Mouse (Mus musculus) ovary, postnatal 10 days (tissue): ENCODE measurements at regions not wholly inside any gene's neighbourhood (a gene's known extent, or its start where the extent isn't known, plus 50 kb on each side); places are given as distances from the start of the nearest gene placed in this dataset.

Experiments
- DNase-seq: peaks from one replicate; pipeline ENCODE4 v3.0.0; 2022; ENCODE audit warnings: low spot score

DNA sequence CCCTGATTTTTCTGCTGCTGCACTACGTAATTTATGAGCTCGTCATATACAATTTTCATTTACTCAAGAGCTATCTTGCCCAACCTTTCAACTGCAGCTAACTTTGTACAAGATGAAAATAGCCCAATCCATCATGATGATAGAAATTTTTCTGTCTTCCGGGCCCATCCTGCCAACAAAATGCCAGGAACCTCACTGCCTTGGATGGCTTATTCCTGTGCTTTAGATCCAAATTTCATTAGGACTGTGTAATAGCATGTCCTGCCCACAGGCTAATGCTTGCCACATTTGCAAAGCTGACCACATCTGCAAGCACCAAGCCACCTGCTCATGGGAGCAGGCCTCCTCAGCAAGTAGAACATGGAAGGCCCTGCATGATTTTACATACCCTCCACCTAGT lies 105.7 kb upstream of the Rgma start:
- no peak for DNase-seq

DNA sequence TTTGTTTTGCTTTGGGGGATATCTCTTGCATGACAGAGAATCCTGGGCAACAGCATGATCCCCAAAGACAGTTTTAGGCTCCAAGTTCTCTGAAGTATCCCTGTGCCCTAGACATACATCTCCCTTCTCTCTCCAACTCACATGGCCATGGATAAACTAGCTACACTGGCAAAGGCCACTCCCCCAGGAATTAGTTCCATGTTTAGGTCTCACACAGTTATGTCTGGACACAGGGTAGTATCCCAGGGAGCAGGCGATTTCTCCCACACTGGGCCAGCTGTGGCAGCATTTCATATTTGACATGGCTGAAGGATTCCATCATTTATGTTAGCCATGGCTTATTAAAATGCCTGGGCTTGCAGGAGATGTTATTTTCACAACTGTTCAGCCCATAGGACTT lies 102.5 kb upstream of the Rgma start:
- no peak for DNase-seq

DNA sequence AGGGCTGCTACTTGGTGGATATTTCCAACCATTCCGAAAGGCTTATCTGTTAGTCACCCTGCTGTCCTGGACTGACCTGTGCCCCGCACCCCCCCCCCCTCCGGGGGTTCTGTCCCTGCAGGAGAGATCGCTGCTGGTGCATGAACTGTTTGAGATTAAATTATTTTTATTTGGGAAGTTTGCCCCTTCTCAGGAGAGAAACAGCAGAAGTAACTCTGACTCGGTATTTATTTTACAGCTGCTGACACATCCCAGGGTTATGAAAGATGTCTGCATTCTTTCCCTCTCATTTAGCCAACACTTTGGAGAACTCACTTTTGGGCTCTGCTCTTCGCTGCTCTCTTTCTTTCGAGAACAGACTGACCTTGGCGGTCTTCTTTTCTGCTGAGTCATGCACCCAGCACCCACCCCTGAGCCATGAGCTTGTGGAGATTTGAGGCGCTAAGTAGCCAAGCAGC lies 99.5 kb upstream of the Rgma start:
- no peak for DNase-seq

DNA sequence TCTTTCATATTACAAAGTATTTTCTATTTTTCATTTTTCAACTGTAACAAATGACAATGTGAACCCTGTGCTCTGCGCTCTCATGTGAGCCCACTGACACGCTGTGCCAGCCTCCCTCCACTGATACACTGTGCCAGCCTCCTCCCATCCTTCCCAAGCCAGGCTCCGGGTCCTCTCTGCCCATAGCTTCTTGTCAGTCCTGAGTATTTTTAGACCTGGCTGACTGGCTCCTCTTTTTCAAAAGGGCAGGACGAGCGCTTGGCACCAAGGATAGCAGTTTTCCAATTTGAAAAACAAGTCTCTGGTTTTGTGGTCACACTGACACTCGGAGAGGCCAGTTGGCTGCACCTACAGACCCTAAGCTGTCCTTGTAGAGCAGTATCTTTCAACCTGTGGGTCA lies 96.7 kb upstream of the Rgma start:
- DNase-seq = no peak

DNA sequence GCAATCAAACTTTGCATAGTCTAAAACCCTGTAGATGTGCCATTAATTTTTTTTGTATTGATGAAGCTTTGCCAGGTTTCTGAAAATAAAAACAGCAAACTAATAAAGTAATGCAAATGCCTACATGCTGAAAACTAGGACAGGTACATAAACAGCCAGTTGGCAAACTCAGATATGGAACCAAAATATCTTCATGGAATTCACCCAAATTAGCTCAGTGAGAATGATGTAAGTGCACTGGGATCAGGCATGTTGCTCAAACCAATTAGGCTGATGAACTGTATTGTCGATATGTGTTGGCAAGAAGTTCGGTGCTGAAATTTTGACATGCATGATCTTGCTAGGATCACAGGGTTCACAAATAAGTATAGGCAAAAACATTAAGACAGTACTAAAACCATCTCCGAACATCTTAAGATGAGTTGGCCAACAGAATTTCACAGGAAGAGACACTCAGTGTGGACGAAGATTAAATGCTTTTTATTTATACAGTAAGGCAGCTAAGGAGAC lies 95.3 kb upstream of the Rgma start:
- DNase-seq = no peak

DNA sequence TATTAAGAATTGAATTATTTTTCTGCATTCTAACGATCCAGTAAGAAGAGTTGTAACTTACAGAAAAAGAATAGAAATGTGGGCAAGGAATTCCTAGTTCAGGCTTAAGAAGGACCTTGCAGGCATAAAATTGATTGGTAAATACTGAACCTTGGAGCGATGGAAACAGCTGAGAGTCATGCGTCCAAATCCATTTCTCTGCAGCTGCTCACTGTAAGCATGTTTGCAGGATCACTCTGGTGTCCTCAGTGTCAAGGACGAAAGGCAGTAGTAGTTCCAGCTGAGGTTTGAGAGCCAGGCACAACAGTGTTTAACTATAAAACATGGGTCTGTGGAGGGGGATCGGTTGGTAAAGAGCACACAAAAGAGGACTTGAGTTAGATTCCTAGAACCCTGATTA lies 89.1 kb upstream of the Rgma start:
- no peak for DNase-seq

DNA sequence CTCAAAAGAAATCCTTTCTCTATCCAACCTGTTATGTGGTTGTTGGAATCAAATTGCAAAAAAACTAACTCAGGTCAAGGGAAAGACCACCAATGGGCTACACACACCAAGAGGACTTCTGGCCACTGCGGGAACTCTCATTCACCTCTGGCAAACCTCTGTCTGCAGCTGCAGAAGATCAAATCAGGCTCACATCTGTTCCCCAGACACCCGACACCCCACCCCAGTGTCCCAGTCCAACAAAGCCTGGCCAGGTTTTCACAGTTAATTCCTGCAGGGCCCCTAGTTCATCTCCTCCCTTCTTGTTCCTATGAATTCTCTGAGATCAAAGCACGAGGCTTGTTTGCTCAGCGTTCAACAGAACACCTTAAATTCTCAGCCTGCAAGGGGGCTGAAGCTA lies 82.0 kb upstream of the Rgma start:
- DNase-seq = peak; percentile 10

DNA sequence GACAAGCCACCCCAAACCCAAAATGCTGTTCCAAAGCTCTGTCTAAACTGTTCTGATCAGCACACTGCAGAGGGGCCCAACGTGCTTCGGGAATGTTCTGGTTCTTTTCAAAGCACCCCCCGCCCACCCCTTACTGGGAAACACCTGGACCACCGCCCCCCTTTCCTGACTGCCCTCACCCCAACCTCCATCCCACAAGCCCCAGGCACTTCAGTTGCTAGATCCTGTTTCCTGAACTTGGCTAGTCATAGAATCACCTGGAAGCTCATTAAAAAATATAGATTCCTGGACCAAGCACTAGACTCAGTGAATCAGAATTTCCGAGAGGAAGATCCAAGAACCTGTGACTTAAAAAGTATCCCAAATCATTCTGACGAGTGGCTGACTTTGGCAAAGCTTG lies 80.9 kb upstream of the Rgma start:
- DNase-seq = no peak

DNA sequence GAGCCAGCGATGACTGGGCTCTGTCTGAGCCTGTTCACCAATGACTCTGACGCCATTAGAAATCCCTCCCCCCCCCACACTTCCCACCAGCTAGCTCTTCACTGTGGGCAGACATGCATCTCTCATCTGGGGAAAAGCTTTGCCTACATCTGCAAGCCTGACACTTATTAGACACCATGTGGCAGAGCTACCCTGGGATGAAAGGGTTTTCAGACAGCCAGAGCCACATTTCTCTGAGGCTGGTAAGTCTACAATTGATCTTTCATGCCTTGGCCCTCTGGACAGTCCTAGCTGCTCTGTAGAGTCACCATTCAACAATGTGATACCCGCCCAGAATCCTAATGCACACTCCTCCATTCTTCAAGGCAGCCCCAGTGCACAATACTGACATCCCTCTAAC lies 72.8 kb upstream of the Rgma start:
- no peak for DNase-seq

DNA sequence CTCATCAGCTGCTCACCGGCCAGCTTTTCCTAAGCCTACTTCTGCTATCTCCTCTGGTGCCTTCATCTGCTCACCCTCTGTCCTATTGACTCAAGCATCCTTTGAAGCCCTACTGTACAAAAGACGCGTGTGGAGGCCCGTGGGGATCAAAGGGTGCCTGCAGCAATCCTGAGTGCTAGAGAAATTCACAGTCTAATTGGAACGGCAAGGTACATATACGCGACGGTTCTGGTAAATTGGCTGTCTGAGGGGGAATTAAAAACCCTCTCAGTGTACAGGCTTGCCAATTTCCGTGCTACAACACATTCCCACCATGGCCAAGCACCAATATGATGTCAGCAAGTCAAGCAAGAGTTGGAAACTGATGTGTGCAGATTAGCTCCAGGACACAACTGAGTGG lies 71.5 kb upstream of the Rgma start:
- no peak for DNase-seq

DNA sequence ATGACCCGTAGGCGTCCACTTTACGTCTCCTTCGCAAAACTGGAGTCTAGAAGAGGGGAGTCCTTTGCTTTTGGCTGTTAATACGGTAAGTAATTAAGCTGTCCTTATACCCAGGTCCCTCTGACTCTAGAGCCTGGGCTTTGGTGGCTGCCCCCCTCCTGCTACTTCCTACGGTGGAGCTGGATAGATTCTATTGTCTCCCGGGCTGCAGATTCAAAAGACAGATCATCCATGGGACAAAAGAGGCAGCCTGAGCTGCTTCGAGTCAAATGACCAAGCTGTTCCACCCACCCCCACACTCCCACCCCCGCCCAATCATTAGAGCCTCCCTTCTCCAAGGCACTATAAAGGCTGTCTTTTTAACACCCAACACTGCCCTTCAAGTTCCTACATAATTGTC lies 70.5 kb upstream of the Rgma start:
- no peak for DNase-seq

DNA sequence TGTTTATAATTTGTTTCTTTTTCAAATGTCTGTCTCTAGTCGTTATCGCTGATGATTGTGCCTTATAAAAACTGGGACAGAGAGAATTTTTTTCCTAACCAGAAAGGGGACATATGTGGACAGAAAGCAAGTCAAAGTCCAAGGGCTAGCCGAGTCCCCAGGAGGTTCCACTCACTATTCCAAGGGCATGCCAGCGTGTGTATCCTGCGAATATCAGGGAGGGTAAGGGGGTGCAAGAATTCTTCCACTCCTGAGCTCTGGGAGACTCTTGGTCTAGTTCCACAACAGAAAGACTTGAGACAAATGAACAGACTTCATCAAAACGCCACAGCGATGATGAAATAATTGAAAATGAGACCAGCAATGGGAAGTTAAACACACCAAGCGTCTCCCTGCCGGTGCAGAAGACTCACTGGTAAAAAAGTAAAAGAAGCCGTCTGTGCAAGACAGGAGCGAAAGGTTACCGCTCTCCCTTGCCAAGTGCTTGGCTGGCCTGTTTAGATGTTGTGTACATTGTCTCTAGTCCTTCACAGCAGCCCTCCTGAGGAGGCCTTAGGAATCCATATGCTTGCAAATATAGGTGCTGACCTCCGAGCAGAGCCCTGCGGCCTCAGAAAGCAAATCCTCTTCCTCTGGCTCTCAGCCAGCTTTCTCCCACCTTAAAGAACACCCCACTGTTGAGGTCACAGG lies 69.9 kb upstream of the Rgma start:
- DNase-seq = no peak

DNA sequence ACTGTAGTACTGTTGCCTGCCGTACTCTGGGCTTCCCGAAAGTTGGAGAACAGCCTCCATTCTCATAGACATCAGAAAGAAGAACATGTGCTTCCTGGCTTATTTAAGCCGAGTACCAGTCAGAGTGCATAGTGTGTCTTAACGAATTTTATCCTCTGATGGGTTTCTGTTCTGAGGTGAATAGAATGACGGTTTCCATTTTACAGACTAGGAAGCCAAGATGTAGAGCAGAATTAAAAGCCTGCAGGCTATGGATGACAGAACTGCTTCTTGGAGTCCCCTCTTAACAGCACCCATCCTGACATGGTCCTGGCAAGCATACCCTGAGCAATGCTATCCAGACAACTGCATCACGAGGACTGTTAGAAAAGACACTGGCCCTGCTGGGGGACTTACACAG lies 69.0 kb upstream of the Rgma start:
- DNase-seq = no peak

DNA sequence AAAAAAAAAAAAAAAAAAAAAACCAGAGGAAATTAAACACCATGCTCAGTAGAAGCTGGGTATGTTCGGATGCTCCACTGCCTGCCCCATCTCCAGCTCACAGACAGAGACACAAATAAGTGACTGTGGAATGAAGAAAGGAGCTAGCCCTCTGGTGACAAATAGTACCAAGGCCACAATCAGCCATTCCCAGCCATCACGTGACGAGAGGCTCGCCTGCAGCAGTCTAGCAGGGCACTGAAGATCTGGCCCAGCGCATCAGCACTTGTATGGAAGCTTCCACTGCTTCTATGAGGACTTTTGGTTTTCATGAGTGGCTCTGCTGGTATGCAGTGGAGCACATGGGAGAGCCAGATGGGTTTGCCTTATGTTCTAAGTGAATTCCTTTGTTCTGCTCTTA lies 68.6 kb upstream of the Rgma start:
- DNase-seq = no peak

DNA sequence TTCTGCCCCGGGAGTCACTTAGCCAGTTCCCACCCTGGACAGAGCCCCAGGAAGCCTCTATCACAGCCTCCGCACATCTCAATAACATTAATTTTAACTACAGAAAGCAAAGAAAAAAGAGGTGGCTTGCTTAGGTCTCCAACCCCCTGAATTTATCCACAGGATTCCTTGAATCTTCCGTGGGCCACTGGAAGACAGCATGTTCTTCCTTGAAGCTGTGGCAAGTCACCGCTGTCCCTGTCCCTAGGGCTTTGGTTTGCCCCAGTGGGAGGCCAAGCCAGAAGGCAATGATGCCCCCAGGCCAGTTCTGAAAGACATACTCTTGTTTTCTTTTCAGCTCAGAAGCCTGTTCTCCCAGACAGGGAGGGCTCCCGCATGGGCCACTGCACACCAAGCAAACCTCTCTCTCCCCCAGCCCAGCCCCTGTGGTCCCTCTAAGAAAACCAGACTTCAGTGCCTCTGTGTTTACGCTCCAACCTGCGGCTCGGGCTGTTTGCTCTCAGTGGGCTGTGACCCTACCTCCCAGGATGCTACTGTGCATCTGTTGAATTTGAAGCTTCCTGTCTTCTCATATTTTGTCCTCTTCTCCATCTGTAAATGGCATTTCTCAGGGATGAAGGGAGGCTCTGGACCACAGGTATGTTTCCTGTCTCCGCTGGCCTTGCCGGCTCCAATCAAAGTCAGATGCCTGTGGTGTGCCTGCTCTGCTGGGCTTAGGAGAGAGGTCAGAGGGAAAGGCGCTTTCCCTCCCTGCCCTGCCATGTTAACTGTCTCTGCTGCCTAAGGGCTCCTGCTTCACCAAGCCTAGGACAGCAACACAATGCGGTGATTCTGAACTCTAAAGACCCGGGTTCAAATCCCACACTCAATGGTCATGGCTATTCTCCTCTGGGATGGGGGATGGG lies 67.5 kb upstream of the Rgma start:
- no peak for DNase-seq

DNA sequence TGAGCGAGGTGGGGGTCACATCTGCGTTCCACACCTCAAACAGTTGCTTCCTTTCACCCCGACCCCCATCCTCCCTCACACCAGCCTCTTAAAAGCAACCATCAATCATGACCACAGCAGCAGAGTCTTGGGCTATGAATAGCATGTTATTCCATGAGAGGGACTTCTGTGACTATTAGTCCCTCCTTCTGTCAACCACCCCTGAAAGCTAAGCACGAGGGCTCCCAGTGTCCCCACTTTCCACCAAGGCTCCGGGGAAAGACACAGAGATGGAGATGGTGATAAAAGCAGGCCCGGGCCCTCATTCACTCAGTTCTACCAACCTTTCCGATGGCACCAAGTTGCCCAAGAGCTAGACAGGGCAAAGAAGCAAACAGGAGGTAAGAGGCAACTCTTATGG lies 66.3 kb upstream of the Rgma start:
- no peak for DNase-seq

DNA sequence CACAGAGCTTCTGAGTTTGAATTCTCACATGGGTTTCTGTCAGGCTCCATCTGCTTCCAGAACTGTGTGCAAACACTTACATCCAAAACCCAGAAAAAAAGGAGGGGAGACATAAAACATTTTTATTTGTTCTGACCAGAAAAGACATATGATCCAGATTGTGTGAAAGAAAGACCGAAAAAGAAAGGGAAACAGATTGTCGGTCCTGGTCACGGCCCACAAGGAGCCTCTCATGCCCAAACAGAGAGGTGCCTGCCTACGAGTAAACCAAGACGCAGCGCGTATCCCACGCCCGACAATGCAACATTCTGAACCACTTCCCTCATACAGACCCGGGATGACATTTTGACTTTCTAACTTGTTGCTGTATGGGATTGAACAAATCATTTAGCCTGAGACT lies 65.3 kb upstream of the Rgma start:
- DNase-seq = no peak

DNA sequence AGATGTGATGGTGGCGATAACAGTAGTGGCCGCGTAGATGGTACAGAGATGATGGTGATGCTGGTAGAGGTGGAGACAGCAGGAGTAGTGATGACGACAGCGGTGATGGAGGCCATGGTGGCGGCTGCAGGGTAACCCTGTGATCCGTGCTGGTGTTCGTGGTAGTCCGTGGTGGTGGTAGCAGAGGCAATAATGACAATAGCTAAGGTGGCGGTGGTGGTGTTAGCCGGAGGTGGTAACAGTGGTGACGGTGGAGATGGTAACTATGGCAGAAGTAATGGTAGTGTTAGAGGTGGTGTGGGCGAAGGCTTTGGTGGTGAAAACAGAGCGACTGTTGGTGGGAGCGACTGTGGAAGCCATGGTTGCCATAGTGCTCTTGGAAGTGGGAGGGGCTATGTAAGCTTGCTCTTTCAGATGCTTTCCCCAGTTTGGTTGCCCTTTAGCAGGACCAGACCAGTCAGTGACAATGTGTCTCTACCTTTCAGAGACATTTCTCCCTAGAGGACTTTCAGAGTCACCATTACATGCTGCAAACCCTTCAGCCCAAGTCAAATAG lies 64.7 kb upstream of the Rgma start:
- DNase-seq = no peak

DNA sequence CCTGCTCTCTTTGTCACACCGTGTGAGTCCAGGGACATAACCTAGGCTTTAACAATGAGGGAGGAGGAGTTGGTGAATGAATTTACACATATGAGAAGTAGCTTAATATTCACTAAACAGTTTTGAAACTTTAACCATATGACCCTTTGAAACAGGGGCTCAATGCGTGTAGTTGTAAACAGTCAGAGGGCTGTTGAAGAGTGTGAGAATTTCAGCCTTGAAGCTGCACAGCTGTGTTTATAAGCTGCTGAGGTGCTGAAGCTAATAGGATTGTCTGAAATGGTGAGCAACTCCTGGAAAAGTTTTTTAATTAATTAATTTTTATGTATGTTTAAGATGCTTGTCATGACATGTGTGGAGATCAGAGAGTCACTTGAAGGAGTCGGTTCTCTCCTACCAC lies 59.8 kb upstream of the Rgma start:
- no peak for DNase-seq

DNA sequence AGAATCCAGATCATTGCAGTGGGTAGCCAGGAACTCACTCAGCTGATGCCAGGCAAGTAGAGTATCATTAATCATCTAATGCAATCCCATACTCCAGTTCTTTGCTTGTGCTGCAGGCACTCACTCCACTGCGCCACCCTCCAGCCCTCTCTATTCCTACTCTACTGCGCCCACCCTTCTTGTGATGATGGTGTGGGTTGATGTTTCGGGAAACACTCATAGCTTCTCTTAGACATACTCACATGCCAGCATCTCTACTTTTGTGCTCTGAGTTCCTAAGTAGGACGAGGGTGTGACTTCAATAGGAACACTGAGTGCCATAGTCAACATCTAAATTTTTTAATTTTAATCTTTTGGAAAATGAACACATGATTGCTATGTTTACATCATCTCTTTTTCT lies 57.7 kb upstream of the Rgma start:
- no peak for DNase-seq

DNA sequence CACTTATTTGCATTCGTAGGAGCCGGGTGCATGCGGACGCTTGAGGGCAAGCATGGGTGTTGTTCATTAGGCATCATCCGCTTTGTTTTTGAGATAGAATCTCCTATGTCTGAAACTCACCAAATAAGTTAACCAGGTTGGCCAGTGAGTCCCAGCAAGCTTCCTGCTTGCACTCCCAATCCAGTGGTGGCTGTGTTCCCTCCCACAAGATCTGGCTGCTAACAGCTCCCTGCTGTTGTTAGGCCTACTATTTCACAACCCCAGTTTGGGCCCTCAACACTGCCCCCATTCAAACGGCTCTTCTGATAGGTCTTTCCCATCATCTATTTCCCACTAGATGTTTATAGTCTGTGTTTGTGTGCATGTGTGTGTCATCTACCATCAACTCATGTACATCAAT lies 56.3 kb upstream of the Rgma start:
- no peak for DNase-seq

DNA sequence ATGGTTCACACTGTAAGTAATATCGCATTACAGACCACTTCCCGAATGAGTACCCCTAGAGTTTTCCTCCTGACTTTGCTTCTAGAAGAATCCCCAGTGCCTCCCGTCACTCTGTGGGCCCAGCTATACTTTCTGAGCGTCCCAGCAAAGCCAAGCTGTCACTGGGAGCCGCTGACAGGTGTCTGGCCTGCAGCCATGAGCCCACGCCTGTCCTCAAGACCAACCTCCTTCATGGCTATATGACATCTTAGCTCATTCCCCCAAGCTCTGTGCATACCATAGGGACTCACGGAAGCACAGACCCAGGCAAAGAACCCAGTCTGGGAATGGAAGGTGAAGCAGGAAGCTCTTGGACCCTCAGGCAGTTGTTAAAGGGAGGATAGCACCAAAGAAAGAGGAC lies 55.3 kb upstream of the Rgma start:
- DNase-seq = no peak

DNA sequence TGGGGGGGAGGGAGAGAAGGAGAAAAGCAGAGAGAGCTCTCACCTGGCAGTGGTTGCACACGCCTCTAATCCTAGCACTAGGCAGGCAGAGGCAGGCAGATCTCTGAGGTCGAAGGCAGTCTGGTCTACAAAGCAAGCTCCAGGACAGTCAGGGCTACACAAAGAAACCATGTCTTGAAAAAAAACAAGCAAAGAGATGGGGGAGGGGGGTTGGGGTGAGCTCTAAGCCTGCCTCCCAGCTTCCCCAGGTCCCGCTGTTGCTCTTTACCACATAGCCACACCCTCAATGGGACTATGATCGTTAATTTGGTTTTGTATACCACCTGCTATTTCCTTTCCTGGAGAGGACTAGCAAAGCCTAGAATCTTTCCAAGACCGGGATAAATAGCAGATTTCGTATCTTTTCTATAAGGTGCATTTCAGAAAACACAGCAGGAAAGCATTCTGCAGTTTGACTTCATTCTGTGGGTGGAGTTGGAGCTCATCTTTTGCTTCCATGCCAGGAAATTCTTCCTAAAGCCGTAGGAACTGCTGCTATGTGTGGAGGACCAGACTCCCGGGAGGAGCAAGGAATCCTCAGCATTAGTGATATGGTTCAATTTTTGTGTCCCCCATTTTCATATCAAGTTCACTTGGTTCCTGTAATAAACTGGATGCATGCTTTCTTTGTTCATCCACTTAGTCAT lies 52.7 kb upstream of the Rgma start:
- DNase-seq = no peak
